Mouse (Mus musculus): ENCODE measurements at regions not wholly inside any gene's neighbourhood (a gene's known extent, or its start where the extent isn't known, plus 50 kb on each side); places are given as distances from the start of the nearest gene placed in this dataset.

DNA sequence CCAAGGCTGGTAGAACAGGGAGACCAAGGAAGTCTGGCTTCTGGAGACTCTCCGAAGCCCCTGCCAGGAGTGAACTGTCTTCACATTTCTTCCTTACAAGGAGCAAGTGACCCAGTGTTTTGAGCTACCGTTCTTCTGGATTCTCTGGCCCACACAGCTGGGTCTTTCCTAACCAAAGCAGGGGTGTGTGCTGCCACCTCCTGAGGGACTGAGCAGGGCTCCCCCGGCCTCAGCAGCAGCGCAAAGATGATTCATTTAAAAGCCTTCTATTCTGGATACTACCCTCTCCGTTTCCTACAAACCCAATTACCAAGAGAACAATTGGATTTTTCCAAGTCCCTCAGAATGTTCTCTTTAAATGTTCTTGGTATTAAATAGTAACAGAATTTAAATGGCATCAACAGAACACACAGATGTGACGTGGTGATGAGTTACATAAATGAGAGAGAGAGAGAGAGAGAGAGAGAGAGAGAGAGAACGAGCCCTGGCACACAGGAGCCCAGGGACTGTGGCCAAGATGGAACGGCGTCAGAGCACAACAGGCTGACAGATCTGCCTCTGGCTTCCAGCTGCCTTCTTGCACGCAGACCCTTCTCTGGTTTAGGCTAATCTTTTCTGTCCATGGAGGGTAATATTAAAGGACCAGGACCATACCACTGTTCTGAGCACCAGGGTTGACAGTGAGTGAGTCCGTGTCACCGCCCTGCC is 191.6 kb downstream of the Agtpbp1 start:
- DNase-seq, result no peak

DNA sequence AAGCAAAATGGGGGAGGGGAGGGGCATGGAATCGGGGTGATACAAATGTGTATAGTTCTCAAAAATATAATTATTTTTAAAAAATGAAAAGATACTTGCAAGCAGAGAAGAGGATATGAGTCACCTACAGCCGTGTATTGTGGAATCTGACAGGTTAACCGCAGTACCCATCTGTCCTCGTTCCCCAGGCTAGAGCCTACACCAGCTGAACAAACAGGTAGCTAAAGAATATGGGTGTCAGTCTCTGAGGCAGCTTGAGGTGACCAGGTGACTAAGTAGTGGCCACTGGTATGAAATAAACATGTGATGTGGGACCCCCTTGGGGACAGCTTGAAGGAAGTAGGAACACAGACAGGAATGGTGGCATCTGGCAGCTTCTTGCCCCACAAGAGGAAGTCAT is 192.2 kb downstream of the Agtpbp1 start:
- DNase-seq, result no peak

DNA sequence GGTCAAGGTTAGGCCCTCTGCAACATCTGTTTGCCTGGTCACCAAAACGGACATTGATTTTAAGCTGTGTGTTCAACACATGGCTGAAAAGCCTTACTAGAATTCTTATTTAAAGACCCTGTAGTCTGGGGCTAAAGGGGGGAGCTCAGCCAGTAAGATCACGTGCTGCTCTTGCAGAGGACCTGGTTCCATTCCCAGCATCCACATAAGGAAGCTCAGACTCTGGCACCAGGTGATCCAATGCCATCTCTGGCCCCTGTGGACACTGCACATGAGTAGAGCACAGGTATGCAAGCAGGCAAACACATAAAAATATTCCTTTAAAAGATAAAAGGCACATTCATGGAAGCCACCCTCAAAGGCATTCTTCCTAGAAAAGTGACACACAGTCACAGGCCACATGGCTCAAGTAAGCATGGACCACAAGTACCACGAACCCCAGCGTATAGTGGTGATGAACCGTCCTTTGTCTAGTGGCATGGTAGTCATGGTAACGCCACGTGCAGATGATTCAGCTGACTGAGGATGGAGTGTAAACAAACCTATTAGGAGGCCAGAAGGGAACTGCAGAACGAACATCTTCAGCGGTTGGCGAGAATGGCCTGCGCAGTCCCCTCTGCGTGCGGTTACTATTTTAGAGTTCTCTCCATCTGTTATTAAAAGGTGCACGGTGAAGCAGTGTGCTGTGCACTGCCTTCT is 197.3 kb downstream of the Agtpbp1 start:
- DNase-seq, result no peak

DNA sequence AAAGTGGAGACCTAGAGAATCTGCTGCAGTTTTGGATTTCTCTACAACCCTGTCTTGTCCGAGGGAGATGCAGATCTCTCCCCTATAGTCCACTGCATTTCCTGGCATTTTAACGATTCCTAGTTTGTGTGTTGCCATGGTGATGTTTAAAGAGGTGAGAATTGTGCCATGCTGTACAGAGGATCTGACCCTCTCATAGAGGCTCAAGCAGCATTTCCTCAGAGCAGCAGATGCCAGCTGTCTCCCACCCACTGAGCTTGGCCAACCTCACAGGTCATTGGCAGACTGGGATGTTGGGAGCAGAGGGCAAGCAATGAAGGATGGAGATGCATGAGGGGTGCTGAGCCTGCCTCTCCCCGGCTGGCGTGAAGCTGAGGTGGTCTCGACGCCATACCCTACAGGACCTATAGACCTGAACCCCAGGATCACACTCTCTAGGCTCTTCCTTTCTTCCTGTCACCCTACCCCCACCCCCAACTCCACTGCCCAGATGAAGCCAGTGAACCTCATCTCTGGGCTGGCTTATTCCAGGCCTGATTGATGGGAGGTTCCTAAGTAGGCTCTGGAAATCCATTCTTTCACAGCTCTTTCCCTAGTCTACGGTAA is 198.0 kb downstream of the Agtpbp1 start:
- DNase-seq, result no peak

DNA sequence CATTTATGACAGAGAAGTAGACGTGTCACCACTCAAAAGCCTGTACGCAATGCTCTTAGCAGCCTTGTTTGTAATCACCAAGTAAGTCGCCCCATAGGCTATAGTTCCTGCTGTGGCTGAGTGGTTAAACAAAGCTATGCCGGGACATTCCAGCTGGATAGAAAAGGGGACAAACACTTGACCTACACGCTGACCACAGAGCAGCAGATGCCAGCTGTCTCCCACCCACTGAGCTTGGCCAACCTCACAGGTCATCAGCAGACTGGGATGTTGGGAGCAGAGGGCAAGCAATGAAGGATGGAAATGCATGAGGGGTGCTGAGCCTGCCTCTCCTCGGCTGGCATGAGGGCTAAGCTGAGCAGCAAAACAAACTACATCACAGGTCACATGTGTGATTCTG is 199.2 kb downstream of the Agtpbp1 start:
- DNase-seq, result no peak

DNA sequence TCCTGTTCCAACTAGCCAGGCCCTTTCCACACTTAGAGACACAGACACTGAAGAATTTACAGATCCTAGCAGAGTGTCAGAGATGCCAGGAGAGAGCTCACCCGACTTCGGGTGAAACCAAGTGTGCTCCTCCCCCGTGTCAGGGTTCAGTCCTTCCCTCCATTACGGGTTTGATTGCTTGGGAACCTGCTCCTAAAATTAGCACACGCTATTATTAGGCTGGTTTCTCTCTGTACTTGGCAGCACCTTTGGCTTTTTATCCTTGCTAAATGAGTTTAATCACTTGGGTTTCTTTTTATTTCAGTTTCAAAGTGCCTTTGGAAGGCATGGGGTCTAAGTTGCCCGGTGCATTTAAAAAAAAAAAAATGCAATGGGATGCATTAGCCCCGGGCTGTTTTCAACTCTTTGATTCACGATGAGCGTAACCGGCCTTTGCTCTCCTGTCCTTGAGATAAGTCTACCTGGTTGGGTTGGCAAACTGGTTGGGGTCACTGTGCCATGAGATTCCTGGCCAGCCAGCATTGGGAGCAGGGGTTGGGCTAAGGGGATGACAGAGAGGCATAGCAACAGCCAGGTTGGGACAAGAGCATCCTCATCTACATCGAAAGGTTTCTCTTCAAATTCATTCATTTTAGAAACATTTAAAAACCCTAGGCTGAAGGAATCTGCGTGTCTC is 214.7 kb downstream of the Agtpbp1 start:
- no peak for DNase-seq

DNA sequence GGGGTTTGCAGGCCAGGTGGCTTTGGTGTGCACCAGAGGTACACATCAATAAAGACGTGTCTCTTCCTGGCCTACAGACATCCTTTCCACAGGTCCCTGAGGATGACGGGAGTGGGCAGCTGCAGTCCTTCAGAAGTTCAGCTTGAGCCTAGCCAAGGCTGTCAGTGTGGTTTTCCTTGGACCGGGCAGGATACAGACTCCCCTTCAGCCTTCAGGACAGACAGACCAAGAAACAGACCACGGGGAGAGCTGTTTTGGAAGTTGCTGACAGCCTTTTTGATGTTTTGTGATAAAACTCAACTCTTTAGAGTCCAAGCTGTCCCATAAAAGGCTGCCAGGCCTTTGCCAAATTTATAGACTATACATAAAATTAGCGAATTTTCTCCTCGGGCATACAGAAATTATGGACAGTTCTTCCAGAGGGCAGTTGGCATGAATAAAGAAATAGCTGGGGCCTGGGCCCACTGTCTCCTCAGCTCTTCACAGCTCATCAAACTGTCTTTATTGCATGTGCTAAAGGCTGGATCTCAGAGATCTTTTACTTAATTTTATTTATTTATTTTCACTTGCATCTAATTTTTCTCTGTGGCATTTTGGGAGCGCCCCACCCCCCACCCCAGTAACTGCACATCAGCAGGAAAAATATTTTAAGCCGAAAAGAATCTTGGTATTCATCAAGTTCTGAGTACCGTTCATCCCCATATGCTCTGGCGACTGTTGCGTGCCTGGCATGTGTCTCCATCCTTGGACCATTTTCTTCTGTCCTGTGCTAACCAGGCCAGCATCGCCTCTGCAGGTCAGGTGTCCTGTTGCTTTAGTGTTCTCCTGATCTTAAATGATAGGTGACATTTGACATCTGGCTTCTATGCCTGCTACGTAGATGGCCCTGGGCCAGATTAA is 216.2 kb downstream of the Agtpbp1 start:
- DNase-seq, result no peak

DNA sequence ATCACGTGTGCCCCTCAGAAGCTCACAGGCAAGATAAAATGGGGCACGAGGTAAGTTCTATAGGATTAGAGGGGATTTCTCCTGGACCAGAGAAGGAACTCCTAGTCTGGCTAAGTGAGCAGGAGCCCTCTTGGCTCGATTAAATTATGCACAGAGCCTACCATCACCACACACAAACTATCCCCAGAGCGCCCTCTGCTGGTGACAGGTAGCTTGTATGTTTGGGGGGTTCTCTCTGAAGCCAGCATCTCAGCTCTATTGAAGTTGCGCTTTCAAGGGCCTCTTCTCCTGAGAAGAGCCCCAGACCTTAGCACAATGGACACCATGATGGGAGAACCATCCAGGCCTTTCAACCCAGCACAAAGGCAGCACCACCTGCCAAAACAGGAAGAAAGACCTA is 219.6 kb downstream of the Agtpbp1 start:
- peak; percentile 44 to 83 for DNase-seq

DNA sequence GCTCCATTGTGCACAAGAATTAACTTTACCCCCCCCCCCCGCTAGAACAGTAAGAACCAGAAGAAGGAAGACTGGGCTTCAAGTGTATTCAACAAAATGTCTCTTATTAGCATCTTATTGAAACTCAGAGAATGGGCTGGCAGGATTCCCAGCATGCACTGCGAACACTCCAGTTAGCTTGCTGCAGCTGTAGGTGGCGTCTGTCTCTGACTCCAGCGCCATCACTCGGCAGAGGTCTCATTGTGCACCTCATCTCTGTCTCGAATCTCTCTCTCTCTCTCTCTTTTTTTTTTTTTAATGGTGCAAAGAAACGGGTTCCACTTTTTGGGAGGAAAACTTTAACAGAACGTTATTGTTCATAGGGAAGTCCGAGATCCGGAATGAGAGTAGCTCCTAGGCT is 221.6 kb downstream of the Agtpbp1 start:
- DNase-seq, result no peak

DNA sequence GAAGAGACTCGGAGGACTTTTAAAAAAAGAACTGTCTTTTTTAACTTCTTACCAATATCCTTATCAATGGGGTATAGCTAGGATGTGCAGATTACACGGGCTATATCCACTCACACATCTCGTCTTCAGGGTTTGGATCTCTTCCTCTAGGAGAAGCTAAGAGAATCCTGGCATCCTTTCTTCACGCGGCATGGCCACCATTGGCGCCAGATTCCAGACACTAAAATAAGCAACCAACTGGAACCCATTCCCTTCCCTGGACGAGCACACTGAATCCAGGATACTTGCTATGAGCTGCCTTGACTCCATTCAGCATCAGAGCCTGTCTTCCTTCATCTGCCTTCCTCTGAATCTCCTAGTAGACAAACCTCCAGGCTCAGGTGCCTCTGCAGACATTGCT is 223.7 kb downstream of the Agtpbp1 start:
- no peak for DNase-seq

DNA sequence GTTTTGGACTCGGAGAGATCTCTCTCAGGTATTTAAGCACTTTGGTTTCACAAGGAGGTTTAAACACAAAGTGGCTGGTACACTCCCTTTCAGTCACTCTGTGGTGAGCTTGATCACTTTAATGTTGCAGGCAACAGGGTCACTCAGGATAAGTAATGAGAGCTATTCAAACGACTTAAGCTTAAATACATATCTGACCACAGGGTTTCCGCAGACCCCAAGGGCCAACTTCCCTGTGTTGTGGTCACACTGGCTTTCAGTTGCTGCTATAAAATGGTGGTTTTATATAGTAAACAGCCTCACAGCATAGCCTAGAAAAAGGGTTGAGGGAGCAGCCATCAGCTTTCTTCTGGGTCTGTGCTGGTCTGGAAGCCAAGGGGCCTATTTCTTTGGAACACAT is 225.0 kb downstream of the Agtpbp1 start:
- DNase-seq, result no peak

DNA sequence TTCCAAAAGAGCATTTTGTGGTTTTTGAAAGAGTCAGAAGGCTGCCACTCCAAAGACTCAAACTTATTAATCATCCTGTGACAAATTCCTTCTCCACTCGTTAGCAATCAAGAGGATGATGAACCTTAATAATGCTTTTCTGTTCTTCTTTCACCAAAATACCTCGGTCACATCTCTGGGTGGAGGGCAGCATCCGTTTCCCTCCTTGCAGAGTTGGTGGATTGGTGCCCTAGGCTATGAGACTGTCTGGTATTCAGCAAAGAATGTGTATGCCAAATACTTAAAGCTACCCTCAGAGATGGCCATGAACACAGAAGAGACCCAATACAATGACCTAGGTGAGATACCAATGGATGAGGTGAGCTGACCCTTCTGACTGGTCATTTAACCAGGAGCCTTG is 226.6 kb downstream of the Agtpbp1 start:
- DNase-seq, result no peak

DNA sequence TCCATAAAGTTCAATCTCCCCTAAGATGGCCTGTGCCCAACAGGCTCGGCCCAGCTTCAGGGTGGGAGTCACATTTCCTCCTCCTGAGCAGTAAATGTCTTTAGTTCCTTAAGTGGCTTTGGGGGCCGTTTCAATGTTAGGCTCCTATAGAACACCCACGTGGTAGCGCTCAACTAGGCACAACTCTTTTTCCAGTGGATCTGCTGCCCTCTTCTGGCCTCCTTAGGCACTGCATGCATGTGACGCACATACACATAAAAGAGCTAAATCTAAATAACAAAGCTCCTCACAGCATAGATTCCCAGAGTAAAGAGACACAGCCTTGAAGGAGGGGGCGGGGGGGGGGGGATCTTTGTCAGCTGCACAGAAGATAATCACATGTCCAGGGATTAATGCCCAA is 233.6 kb downstream of the Agtpbp1 start:
- DNase-seq, result no peak

DNA sequence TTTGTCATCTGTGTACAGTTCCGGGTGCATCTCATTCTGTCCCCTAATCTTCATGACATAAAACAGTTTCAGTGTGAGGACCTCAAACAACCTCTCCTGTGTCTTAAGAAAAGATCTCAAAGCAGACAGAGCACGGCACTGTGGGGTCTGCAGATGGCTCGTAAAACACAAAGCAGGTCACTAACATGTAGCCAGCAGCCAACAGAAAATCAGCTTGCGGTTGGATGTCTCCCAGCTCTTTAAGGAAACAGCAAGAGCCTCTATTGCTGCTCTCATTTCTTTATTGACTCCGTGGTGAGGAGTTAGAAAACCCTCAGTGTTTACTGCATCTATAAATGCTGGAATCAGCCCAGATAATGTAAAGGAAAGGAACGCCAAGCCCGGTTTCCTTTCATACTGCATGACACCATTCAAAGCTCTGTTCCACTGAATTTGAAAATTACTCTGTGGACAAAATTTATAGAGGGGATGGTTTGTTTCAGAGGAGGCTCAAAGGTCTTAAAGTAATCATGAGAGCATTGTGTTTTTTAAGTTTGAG is 234.3 kb downstream of the Agtpbp1 start:
- DNase-seq, result no peak

DNA sequence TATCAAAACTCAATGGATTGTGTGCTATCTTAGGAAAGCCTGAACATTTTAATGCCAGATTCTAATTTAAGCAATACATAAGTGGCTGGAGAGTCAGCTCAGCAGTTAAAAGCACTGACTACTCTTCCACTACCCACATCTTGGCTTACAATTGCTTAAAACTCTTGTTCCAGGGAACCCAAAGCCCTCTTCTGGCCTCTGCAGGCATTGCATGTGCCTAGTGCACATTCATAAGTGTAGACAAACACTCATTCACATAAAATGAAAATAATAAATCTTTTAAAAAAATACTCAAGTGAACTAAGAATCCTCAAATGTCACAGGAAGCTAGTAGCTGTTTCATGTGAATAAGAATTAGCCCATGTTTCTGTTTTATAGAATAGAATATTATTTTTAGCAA is 236.5 kb downstream of the Agtpbp1 start:
- DNase-seq, result peak in 1 of 2 experiments; percentile 8

DNA sequence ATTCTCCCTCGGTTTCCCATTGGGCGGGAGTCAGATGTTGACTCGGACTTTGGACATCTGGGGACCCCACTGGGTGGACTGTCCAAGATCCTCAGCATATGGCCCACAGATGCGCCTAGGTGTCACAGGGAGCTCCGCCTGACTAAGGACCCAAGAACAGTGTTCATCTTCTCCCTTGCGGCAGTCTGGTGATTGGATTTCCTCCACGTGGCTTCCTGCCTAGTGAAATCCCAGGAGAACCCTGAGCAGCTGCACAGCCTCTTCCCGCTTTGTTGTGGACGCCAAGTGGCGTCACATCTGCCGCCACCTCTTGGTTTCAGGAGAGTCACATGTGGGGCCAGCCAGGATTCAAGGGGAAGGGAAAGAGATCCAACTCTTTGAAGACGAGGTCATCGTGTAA is 243.2 kb downstream of the Agtpbp1 start:
- peak in 1 of 2 experiments; percentile 5 for DNase-seq

DNA sequence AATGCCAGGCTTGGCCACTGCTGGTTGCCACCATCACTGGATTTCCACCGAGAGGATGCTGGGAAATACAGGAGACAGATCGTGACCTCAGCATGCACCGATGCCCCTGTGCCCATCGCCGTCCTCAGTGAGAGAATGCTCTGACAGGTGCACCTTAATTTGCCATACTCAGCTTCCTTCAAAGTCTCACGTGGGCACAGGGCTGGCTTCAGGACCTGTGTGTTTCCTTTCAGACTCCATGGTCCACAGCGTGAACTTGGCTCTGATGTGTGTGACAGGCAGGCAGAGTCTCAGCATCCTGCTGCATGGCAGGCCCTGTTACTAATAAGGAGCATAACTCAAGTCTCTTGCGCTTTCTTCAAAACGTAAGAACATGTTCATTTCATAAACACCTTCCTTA is 246.6 kb downstream of the Agtpbp1 start:
- DNase-seq, result no peak

DNA sequence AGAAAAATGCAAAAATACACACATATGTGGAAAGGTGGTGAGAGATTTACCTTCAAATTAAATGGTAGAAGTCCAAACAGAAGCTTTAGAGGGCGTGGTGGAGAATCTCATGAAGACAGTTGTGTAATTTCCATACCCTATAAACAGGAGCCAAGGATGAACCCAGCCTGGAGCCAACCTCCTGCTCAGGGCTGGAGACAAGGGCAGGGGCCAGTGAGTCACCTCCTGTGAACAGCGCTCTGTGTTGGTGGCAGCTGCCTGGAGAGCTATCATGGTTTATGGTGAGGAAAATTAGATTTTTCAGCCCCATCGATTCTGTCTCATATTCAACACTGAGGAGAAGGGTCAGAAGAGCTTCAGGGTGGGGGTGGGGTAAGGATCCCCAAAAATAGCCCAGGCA is 261.1 kb downstream of the Agtpbp1 start:
- DNase-seq, result no peak

DNA sequence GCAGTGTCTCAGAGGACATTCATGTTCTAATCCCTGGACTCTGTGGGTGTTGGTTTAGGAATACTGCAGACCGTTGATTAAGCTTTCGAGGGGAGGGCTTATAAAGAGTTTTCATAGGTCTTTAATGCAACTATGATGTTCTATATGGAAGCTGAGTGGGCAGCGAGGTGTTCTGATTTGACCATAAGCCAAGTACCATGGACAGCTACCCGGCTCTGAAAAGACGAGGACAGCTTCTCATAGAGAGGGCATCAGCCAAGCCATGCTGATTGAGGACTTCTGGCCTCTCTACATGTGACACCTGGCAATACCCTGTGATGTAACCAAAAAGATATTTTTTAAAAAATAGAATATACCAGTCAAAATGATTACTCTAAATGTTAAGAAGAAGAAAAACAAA is 261.6 kb downstream of the Agtpbp1 start:
- DNase-seq, result peak in 1 of 2 experiments; percentile 19

DNA sequence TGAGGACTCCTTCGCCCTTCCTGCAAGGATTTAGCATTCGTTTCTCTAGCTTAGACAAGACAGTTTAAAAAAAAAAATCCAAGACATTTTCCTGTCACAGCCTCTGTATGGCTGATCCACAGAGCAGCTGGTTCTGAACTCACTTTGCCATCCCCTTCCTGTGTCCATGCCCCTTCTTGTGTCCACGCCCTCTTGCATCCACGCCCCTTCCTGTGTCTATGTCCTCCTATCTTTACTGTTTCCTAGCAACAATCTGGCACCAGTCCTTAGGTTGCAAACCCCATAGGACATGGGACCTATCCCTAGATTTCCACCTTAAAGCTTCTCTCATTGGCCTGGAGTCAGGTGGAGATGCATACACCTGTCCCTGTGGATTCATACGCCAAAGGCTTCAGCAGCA is 264.8 kb downstream of the Agtpbp1 start:
- DNase-seq, result no peak

DNA sequence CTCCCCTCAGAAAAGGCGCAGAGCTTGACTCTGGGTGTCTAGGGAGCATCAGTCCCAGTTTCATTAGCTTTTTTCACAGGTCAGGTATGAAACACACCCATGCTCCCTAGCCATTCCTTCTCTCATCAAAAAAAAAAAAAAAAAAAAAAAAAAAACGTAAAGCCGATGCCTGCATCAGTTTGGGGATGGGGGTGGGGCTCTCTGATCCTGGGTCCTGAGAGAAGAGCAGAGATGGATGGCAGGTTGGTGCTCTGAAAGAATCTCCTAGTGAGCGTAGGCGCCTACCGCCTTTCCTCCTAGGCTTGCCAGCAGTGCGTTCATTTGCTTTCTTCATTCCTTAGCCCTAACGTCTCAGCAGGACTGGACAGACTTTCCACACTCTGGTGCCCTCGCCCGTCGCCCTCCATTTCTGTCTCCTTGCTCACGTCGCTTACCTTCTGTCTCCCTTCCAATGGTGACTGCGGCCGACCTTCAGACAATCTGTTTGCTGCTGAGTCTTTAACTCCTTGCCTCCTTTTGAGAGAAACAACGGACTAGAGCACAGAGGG is 267.5 kb downstream of the Agtpbp1 start:
- DNase-seq, result no peak

DNA sequence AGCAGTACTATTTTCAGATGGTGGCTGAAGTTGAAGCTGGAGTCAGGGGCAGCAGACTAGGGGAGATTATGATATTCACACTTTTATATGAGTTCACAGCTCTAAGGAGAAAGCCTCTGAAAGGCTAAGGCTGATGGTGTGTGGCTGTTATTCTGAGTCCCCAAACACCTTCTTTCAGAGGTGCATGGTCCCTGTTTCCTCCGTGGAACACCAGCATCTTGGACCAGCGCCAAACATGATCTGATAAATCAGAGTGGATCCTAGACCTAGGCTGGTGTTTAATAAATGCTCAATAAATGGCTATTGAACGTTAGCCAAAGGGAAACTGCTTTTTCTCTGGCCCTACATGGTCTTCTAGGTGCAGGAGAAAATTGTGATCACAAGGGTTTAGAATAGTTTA is 269.2 kb downstream of the Agtpbp1 start:
- no peak for DNase-seq

Data from kidney, postnatal 36 days (tissue).